Mouse (Mus musculus) cortical plate, adult 2 months (tissue): Measurements from ENCODE around the gene Olfr876. TPM values are rescaled to one million over a fixed set of nuclear protein-coding genes. Genes with fewer than 3 reads are reported as not detected.
"Not testable (repeated sequence)": the region's sequence is repeated elsewhere in the genome, so short reads cannot be mapped to it uniquely, and the experiment has no call there.

Source experiments
- H3K27ac ChIP-seq: fragments of 200-500 bp; 2 replicates; pipeline ENCODE4 v1.5.1; 2012; ENCODE audit warnings: low read length, control low read depth, inconsistent platforms; ENCODE audit not compliant: insufficient read depth
- H3K4me1 ChIP-seq: fragments of 200-500 bp; 2 replicates; pipeline ENCODE4 v1.6.1; 2011; ENCODE audit warnings: low read length; ENCODE audit not compliant: control insufficient read depth, insufficient read depth
- H3K4me3 ChIP-seq: fragments of 200-500 bp; 2 replicates; pipeline ENCODE4 v1.5.1; 2011; ENCODE audit warnings: mild to moderate bottlenecking, low read length, control low read depth; ENCODE audit not compliant: insufficient read depth
- CTCF ChIP-seq: fragments of 200-500 bp; IDR thresholded peaks from 2 replicates; pipeline ENCODE4 v1.5.1; 2011; ENCODE audit warnings: mild to moderate bottlenecking, control low read depth, low read length; ENCODE audit not compliant: insufficient read depth; ENCODE audit errors: extremely low read depth
- POLR2A ChIP-seq: fragments of 200-500 bp; IDR thresholded peaks from 2 replicates; pipeline ENCODE4 v1.6.1; 2011; ENCODE audit warnings: mild to moderate bottlenecking, low read length, control low read depth; ENCODE audit not compliant: insufficient read depth; ENCODE audit errors: extremely low read depth
- polyA plus RNA-seq: library from polyadenylated mRNA; depleted of rRNA; stranded (reverse); fragments of >200 nt; gene quantifications from 2 replicates; pipeline ENCODE4 v1.2.3, GENCODE M21; 2012; rRNA removed

Olfr876 gene
- polyA plus RNA-seq: not detected in 2 replicates

DNA sequence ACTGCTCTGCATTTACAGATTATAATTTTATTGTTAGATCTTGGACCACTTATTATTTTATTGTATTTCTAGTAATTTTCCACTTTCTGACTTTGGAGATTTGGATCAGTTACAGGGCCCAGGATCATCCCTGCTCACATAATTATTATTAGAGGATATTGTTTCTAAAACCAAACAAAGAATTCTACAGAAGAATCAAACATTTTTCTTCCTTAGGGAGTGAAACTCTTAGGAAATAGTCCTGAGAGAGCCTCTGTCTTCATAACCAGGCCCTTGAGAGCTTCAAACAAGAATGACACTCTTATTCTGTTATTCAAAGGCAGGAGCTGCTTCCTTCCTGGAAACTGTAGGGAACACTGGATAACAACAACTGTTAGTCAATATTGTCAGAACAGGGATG is at the start of gene Olfr876:
Olfr876 (plus strand) TSS at position 301 of the 400 bp plus-strand sequence.
- no peak within 1 kb of the TSS for H3K4me3 ChIP-seq
- H3K27ac ChIP-seq: no peak within 1 kb of the TSS
- TF ChIP-seq POLR2A (no peak), CTCF (no peak)
- H3K4me1 ChIP-seq: no peaks in the 10 kb centered on the region; the same call in 1 of the 2 replicates

DNA sequence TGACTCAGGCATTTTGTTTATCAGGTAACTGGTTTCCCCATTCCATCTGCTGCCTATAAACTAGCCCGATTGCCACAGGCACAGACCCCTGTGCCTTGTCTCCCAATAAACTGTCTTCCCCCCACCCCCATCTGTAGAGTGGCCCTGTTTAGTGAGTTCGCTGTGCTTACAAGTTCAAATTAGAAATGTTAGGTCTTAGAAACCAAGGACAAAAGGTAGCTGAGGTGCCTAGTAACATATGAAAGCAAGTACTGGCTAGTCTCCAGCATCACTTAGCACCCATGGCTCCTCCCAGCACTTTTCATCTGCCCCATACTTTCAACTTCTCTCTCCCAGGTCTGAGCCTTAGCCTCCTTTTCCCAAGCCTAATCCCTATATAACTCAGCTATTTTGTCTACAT is 41.1 kb upstream of the Olfr876 start:
- no peaks in the 10 kb centered on the region for H3K4me1 ChIP-seq
- TF ChIP-seq POLR2A: no peak
- TF ChIP-seq CTCF: no peak
- no peak overlapping the region for H3K27ac ChIP-seq
- no peak overlapping the region for H3K4me3 ChIP-seq

DNA sequence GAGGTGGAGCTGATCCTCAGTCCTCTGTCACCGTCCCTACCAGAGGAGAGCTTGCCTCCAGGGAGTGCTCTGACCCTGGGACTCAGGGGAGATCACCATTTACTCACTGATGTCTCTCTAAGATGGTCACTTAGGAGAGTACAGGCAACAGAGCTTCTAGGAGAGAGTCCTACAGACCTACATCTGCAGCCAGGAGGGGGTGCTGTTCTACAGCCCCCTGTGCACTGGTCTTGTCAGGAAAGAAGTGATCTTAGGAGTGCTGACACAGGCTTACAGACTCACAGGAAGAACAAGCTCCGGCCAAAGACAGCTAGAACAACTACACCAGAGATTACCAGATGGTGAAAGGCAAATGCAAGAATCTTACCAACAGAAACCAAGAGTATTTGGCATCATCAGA is 40.3 kb upstream of the Olfr876 start:
- no peak for TF ChIP-seq POLR2A
- no peak overlapping the region for H3K4me3 ChIP-seq
- H3K27ac ChIP-seq: no peak overlapping the region
- H3K4me1 ChIP-seq: no peaks in the 10 kb centered on the region

DNA sequence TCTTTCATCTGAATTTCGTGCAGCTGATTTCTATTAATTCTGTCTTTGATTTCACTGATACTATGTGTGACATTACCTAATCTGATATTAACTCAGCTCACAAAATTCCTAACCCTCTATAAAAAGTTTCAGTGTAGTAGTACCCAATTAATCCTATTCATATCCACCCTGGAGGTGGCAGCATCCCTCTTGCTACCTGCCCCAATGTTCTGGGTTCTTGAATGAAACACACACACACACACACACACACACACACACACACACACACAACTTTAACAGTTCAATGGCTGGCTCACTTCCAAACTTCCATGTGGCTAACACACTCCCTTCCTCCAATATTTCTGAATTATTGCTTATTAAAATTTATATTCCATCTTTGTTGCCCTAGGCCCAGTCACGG is 32.2 kb upstream of the Olfr876 start:
- Histone ChIP-seq H3K27ac (no peak overlapping the region), H3K4me3 (no peak overlapping the region)
- TF ChIP-seq CTCF: no peak
- no peak for TF ChIP-seq POLR2A

DNA sequence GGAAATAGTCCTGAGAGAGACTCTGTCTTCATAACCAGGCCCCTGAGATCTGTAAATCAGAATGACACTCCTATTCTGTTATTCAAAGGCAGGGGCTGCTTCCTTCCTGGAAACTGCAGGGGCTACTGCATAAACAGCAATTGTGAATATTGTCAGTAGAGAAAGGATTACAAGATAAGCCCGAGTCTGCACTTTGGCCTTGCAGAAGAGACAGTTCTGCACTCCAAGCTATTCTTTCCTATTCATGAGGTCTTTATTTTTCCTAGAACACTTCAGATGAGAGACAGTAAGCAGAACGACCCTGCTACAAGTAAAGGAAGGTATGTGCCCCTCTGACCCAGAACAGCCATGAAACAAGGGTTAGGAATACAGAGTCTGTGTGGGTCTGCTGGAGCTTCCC is 31.1 kb upstream of the Olfr876 start, which contains the start of gene Olfr875:
Olfr875 (plus strand) TSS at position 99 of the 400 bp plus-strand sequence.
- Histone ChIP-seq H3K4me1 (no peaks in the 10 kb centered on the region), H3K27ac (no peak within 1 kb of the TSS), H3K4me3 (no peak within 1 kb of the TSS)
- TF ChIP-seq POLR2A (no peak), CTCF (no peak)

More for the DNA sequence above, 32.2 kb upstream of the Olfr876 start:
- no peaks in the 10 kb centered on the region for H3K4me1 ChIP-seq

DNA sequence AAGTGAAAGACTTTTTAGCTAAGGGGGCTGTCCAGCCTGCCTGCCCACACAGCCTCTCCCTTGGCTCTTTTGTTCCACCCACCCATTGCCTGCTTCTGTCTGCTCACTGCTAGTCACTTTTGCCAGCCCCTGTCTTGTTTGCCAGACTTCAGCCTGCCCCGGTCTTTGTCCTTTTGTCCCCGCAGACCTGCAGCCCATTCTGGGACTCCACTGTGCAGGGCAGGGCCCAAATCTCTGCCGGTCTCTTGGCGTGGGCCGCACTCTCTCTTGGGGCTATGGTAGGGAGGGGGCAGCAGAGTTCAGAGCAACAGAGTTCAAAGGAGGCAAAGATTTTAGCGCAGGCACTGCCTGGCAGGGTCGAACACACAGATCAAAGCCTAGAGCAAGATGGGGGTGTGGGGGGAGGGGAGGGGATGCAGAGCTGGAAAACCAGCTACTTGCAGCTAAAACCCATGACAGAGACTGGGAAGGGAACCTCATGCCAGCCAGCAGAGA is 20.0 kb upstream of the Olfr876 start:
- no peak overlapping the region for H3K4me3 ChIP-seq
- TF ChIP-seq POLR2A (no peak), CTCF (no peak)
- H3K4me1 ChIP-seq: 0 out of 2 replicates have a peak, but pooled peaks cover 2% of the 10 kb centered on the region
- no peak overlapping the region for H3K27ac ChIP-seq

DNA sequence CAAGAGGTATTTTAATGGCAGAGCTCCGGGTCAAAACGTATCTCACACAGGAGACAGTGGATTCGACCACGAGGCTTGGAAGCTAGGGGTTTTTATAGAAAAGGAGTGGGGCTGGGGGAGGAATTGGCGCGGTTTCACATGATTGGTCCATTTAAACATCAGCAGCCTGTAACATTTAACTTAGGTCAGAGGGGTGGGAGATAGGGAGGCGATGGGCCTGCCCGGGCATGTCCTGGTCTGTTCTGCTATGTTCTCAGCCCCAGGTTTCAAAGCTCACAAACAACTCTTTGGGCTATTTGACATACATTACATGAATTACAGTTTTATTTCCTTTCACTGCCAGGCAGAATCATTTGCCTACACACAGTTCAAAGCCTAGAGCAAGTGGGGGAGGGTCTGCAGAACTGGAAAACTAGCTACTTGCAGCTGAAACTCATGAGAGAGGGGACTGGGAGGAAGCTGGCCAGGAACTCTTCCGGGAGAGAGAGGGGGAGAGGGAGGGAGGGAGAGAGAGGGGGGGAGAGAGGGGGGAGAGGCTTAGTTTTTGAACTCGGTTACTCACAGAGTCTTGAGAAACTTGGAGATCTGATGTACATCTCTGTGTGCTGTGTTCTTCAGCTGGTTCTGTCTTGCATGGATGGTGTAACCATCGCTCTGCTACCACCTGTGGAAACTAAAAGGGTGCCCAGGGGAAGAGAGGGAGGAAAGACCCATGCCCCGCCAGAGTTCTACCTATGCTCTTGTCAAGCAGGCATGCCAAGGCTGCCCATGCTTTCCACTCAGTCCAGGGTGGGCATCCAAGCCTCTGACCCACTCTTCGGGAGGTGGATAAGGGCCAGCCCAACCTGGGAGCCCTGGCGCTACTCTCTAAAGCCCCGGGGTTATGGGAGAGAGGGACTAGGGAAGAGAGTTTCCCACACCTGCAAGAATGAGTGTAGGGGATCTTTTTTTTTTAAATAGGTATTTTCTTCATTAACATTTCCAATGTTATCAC is 19.1 kb upstream of the Olfr876 start:
- H3K27ac ChIP-seq, H3K4me3 ChIP-seq, H3K4me1 ChIP-seq: not testable (repeated sequence)

DNA sequence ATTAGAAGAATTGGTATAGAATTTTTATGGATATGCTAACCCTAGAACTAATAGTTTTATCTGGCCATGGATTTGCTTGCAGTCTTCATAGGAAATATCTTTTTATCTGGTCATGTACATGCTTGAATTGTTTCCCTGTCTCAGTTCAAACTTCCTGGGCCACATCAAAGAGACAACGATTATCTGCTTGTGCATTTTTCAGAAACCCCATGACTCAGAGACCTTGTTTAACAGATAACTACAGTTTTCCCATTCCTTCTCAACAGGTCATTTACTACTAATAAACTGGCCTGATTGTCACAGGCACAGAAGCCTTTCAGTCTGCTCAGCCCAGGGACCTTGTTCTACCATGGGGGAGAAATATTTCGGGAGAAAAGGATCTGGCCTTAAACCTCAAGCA is 16.4 kb upstream of the Olfr876 start:
- no peak overlapping the region for H3K27ac ChIP-seq
- TF ChIP-seq POLR2A (no peak), CTCF (no peak)
- 0 out of 2 replicates have a peak, but pooled peaks cover 2% of the 10 kb centered on the region for H3K4me1 ChIP-seq
- no peak overlapping the region for H3K4me3 ChIP-seq

DNA sequence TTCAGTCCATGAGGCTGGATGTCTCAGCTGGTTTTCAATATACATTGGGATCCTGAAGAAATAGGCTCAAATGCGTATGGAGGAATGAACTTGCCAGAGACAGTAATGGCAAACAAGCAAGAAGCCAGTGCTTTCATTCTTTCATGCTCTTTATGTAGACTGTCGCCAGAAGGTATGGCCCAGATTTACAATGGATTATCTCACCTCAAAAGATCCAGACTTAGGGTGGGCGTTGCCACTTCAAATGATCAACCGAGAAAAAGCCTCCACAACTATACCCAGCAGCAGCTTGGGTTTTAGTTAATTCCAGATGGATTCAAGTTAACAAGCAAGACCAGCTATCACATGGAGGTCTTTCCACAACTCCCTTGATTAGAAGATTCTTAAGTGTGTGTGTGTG is 776 bp upstream of the Olfr876 start:
- Histone ChIP-seq H3K4me3 (no peak overlapping the region), H3K4me1 (no peaks in the 10 kb centered on the region), H3K27ac (no peak overlapping the region)
- TF ChIP-seq POLR2A (no peak), CTCF (no peak)

DNA sequence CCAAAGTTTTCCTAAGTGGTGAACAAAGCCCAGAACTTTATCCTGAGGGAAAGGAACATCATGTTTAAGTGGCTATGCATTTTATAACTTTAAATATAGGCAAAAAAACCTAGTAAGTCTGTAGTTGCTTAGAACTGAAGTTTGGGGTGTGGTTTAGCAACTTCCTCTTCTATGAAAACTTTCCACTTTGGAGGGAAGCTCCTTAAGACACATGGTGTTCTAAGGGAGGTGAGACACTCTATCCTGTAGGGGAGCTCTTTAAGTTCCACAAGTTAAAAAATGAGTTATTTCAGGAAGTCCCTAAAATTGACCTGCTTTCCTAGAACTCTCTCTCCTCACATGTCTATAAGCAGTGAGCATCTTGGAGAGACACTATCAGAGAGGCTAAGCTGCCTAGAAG is 4.4 kb downstream of the Olfr876 start:
- Histone ChIP-seq H3K27ac (no peak overlapping the region), H3K4me3 (no peak overlapping the region), H3K4me1 (no peaks in the 10 kb centered on the region; the same call in 1 of the 2 replicates)
- TF ChIP-seq CTCF (no peak), POLR2A (no peak)
